Mouse (Mus musculus) right cerebral cortex, postnatal 25 days (tissue): ENCODE measurements around the gene Tmem41a.

Source experiments
- DNase-seq: peaks from one replicate; pipeline ENCODE4 v3.0.0; 2022

The Tmem41a gene

GRCm38 (mm10) chr16:21901286-21901685 lies 46.1 kb downstream of the Tmem41a start:
- no peak for DNase-seq

- no peak for DNase-seq
Measured at GRCm38 (mm10) chr16:21893890-21894289, 53.5 kb downstream of the Tmem41a start.

- DNase-seq, result no peak
Measured at GRCm38 (mm10) chr16:21887601-21888000, 59.8 kb downstream of the Tmem41a start.
